In the genomic region with DNA sequence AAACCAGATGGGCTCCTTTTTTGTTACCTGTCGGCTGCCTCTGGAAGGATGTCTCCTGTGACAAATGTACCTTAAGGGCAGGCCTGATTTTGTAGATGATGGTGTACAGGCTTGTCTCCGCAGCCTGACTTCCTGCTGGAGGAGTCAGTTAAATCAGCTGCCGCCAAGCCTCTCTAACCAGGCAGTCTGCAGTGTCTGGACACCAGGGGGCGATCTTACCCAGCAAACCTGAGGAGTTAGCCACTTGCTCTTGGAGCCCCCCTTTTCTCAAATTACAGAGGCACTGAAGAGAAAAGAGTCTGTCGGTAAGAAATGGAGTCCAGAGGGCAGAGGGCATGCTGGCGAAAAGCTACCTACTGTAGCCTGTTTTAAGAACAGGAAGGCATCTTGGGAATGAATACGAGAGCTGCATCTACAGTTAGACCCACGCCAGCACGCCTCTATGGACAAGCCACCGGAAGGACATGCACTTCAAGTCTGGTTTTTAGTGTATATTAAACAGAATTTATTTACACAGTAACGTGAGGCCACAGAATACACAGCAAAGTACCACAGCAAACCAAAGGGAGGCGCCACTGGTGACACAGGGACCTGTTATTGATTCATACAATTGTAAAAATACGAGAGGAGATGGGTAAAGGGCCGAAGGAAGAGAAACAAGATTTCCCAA, we compare ENCODE assay signal across 8 mouse cellular contexts. TPM values are rescaled to one million over a fixed set of nuclear protein-coding genes. Genes with fewer than 3 reads are reported as not detected.
DNase-seq lines count a peak whose midpoint lies in the region; ATAC-seq and TF ChIP-seq lines count a peak whose summit lies in the region.

No protein-coding gene starts in this region.

- no peak overlapping the region for H3K27ac ChIP-seq in gastrocnemius, adult 2 months
- no peak overlapping the region for H3K27ac ChIP-seq in midbrain, embryonic 12.5 days (replicated peaks)
- H3K27ac ChIP-seq in small intestine, adult 2 months (ENCODE audit: insufficient read depth, low read depth, low read length): no peak overlapping the region

- intact Hi-C loops in gastrocnemius, adult 2 months (cut with DNase I): loop anchor here (10.0 kb wide), 1 partner anchor 434 kb away; no protein-coding TSS in a partner anchor

- TF ChIP-seq CTCF in gastrocnemius, adult 2 months (IDR thresholded peaks at IDR 0.05): peak; percentile 93
- peak; percentile 97; the same call in 1 of the 2 replicates for TF ChIP-seq CTCF in small intestine, adult 2 months (IDR thresholded peaks at IDR 0.05; ENCODE audit: extremely low read depth, insufficient read length, insufficient replicate concordance, low read depth, low read length)

- no peak for TF ChIP-seq POLR2A in small intestine, adult 2 months (IDR thresholded peaks at IDR 0.05; ENCODE audit: low read depth, low read length)

- DNase-seq in ZHBTc4 (ENCODE audit: low read depth, low spot score): peak; percentile 82
- peak; percentile 92 to 96 for DNase-seq in cerebellum, postnatal 14 days
- peak; percentile 87 for DNase-seq in gastrocnemius, adult 2 months
- peak; percentile 39 to 65 for DNase-seq in left cerebral cortex, adult 8-10 months (ENCODE audit: low spot score in 2 of 2)

- no peaks in the 10 kb centered on the region for H3K36me3 ChIP-seq in midbrain, embryonic 12.5 days
- H3K36me3 ChIP-seq in small intestine, adult 2 months (ENCODE audit: control insufficient read depth, insufficient read depth, low read length): peaks cover 13% of the 10 kb centered on the region

- H3K9me3 ChIP-seq in midbrain, embryonic 12.5 days: no peaks in the 10 kb centered on the region

- H3K4me1 ChIP-seq in midbrain, embryonic 12.5 days: no peaks in the 10 kb centered on the region
- no peaks in the 10 kb centered on the region for H3K4me1 ChIP-seq in small intestine, adult 2 months (ENCODE audit: control insufficient read depth, insufficient read depth, insufficient read length, low read length)

- no peak overlapping the region for H3K4me2 ChIP-seq in midbrain, embryonic 12.5 days (replicated peaks)

- WGBS in midbrain, embryonic 12.5 days: 41% methylated on average over 14 of the region's 14 CpGs
- 33% methylated on average over 14 of the region's 14 CpGs for whole genome bisulfite sequencing in small intestine, adult 2 months

- peak; percentile 73 for ATAC-seq in inflammation-experienced regulatory T-cells, adult 6 months
- peak; percentile 54; the same call in 1 of the 2 replicates for ATAC-seq in midbrain, embryonic 12.5 days (ENCODE audit: low FRiP score, low read depth)
- no peak for ATAC-seq in erythroid progenitor cell, adult 5-6 weeks (replicated peaks; ENCODE audit: low FRiP score, poor library complexity, severe bottlenecking)

- H3K27me3 ChIP-seq in midbrain, embryonic 12.5 days: peaks cover 8% of the 10 kb centered on the region; the same call in 1 of the 2 replicates
- no peaks in the 10 kb centered on the region for H3K27me3 ChIP-seq in small intestine, adult 2 months (ENCODE audit: control insufficient read depth, insufficient read depth, low read length)

- no peak overlapping the region for H3K9ac ChIP-seq in midbrain, embryonic 12.5 days (replicated peaks)

- H3K4me3 ChIP-seq in gastrocnemius, adult 2 months: no peak overlapping the region
- no peak overlapping the region for H3K4me3 ChIP-seq in midbrain, embryonic 12.5 days
- H3K4me3 ChIP-seq in small intestine, adult 2 months (ENCODE audit: low read depth, low read length): no peak overlapping the region

RNA-seq across cellular contexts. Expression of gene Tspan3, which starts 35.5 kb away (rescaled TPM):
- total RNA-seq in gastrocnemius, adult 2 months (2021): 100 to 1,000 TPM in 1 of 2 experiments, 10 to 100 TPM in 1; 86.1 to 122 TPM
- polyA plus RNA-seq in inflammation-experienced regulatory T-cells, adult 6 months (2017; shearing (Covaris generic)): 10 to 100 TPM; 45.4 to 48.2 (median 47.7) TPM
- 100 to 1,000 TPM; 336 to 345 (median 339) TPM for total RNA-seq in left cerebral cortex, adult 8-10 months (2022)
- polyA plus RNA-seq in midbrain, embryonic 12.5 days (2016; fragmentation: Nextera tagmentation; extraction: Ambion mirVana): 513 and 534 TPM in 2 replicates
- 213 and 397 TPM in 2 replicates for polyA plus RNA-seq in small intestine, adult 2 months (2012; rRNA removed)
- total RNA-seq in erythroid progenitor cell, adult 5-6 weeks (2015; ENCODE audit: low replicate concordance): 13.7 and 19.3 TPM in 2 replicates
- total RNA-seq in erythroid progenitor cell, adult 5-6 weeks (2017; ENCODE audit: low replicate concordance): 2.7 and 3.2 TPM in 2 replicates

Comparison
In these comparisons a context has a peak if more than half of its experiments do, and no peak if none do; other contexts are left out.
1. RNA of gene Tspan3, which starts 35.5 kb away (total RNA-seq): 336 to 345 TPM in left cerebral cortex, adult 8-10 months and 86.1 to 122 TPM in gastrocnemius, adult 2 months; 2.7 to 19.3 TPM in erythroid progenitor cell, adult 5-6 weeks; every median in the first group is over 4 times any median in the second.
2. Peak in every context shown above with its lines, with median percentiles within 50 percentile points of each other: DNase-seq.